Mouse (Mus musculus) forebrain, embryonic 15.5 days (tissue): ENCODE measurements around the gene Id2. TPM values are rescaled to one million over a fixed set of nuclear protein-coding genes. Genes with fewer than 3 reads are reported as not detected.
A peak's percentile ranks its signal among the peaks of the same experiment; 100 is the strongest.

Source experiments
- ATAC-seq: fragments of 200-750 bp; cut with Nextera tagmentation; replicated peaks from 2 replicates; pipeline ENCODE4 v1.8.0; 2017; ENCODE audit warnings: mild to moderate bottlenecking, moderate TSS enrichment, moderate library complexity
- H3K27ac ChIP-seq: fragments of 300-500 bp; sonication (generic); replicated peaks from 2 replicates; pipeline ENCODE4 v1.5.1; 2015; ENCODE audit warnings: mild to moderate bottlenecking, inconsistent platforms
- H3K27me3 ChIP-seq: fragments of 300-500 bp; sonication (generic); 2 replicates; pipeline ENCODE4 v1.6.1; 2015; ENCODE audit warnings: inconsistent platforms
- H3K36me3 ChIP-seq: fragments of 300-500 bp; sonication (generic); 2 replicates; pipeline ENCODE4 v1.6.1; 2015; ENCODE audit warnings: mild to moderate bottlenecking, inconsistent platforms
- H3K4me1 ChIP-seq: fragments of 300-500 bp; sonication (generic); 2 replicates; pipeline ENCODE4 v1.6.1; 2015; ENCODE audit warnings: inconsistent platforms
- H3K4me2 ChIP-seq: fragments of 300-500 bp; sonication (generic); replicated peaks from 2 replicates; pipeline ENCODE4 v1.6.1; 2015; ENCODE audit warnings: mild to moderate bottlenecking, inconsistent platforms
- H3K4me3 ChIP-seq: fragments of 300-500 bp; sonication (generic); 2 replicates; pipeline ENCODE4 v1.5.1; 2015; ENCODE audit warnings: mild to moderate bottlenecking, inconsistent platforms
- H3K9ac ChIP-seq: fragments of 300-500 bp; sonication (generic); replicated peaks from 2 replicates; pipeline ENCODE4 v1.6.1; 2015; ENCODE audit warnings: mild to moderate bottlenecking, inconsistent platforms
- H3K9me3 ChIP-seq: fragments of 300-500 bp; sonication (generic); 2 replicates; pipeline ENCODE4 v1.6.1; 2016; ENCODE audit warnings: inconsistent platforms
- WGBS: fragments of 180-500 bp; shearing (Covaris S2); methylation state at CpG from one replicate; pipeline ENCODE4 v1.1.7; 2015; ENCODE audit warnings: mixed read lengths; 5-methylcytosine and 5-hydroxymethylcytosine counted together
- polyA plus RNA-seq: library from polyadenylated mRNA; unstranded; fragments of >200 nt; fragmentation: Nextera tagmentation; extraction: Ambion mirVana; gene quantifications from 2 replicates; pipeline ENCODE4 v1.2.1, GENCODE M21; 2015

Id2 gene
- polyA plus RNA-seq, 1 experiment from 2014 or later, result 581 TPM

DNA sequence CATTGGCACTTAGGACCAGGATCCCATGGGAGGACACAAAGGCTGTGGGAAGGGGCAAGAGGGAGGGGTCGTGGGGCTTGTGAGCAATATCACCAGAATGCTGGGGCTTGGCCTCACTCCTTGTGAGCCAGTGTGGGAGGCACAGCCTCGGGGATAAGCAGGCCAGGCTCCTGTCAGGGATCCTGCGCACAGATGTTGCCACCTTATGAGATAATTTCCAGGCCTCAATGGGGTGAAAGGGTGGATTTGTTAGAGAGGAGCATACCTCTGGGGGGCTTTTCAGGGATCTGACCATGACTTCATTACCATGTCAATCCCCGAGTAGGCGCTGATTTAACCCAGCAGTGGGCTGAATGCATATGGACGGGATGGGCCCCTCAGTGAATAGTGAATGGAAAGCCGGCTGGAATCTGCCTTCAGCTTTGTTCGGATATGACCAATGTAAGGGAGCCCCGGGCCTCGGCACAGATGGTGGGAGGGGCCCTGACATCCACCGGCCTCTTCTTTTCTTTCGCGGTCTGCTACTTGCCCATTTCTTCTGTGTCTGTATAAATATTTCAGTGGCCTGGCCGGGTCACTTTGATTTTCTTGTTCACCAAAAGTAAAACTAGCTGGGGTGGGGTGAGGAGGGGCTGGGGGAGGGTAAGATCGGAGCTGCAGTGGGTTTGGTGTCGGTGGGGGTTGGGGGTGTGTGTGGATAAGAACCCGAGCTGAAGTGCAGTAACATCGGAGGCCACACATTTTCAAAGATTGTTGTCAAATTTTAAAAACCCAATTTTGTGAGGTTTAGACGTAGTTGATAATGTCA lies 27.7 kb upstream of the Id2 start:
- Histone ChIP-seq H3K27ac (peak overlapping the region; percentile 46), H3K9ac (no peak overlapping the region), H3K9me3 (no peaks in the 10 kb centered on the region), H3K4me3 (no peak overlapping the region), H3K27me3 (no peaks in the 10 kb centered on the region), H3K36me3 (no peaks in the 10 kb centered on the region), H3K4me2 (no peak overlapping the region), H3K4me1 (peaks cover 16% of the 10 kb centered on the region)
- WGBS, result 4% methylated on average over 19 of the region's 19 CpGs
- peak; percentile 91 for ATAC-seq

DNA sequence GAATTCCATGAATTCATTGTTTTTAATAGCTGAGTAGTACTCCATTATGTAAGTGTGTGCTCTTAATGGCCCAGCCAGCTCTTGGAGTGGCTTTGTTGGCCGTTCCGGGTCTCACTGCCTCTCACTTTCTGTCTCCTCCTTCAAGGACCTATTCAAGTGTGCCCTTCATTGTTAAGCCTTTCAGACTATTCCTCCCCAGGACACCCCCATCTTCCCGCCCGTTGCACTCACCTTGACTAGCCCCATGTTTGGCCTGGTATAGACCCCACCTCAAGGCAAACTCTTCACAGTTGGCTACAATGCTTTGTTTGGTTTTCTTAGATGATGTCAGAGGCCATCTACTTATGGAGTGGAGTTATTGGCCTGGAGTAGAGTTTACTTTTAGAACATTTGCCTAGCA lies 23.8 kb upstream of the Id2 start:
- Histone ChIP-seq H3K27ac (no peak overlapping the region), H3K4me3 (no peak overlapping the region), H3K9ac (no peak overlapping the region), H3K4me2 (no peak overlapping the region), H3K9me3 (no peaks in the 10 kb centered on the region), H3K27me3 (no peaks in the 10 kb centered on the region), H3K4me1 (peaks cover 22% of the 10 kb centered on the region), H3K36me3 (no peaks in the 10 kb centered on the region)
- no peak for ATAC-seq
- WGBS, result 77% methylated on average over 4 of the region's 4 CpGs

DNA sequence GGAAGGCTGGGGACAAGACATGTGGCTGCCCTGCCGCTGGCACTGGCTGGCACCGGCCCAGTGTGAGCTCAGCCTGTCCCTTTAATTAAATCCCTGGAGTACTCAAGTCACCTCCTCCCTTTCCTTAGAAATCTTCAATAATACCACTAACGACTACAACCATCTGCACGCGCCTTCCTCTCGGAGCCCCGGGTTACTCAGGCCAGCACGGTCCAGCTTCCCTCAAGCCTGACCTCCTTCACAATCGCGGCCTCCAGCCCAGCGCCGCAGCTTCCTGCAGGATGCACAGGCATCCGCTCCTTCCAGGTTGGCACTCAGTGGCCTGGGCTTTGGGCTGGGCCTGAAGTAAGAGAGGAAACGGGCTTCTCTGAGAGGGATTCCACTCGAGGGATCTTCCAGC lies 22.3 kb upstream of the Id2 start:
- Histone ChIP-seq H3K4me2 (no peak overlapping the region), H3K9ac (no peak overlapping the region), H3K27me3 (no peaks in the 10 kb centered on the region), H3K4me3 (no peak overlapping the region), H3K9me3 (no peaks in the 10 kb centered on the region), H3K27ac (no peak overlapping the region; the same call in 1 of the 2 replicates), H3K4me1 (peaks cover 10% of the 10 kb centered on the region), H3K36me3 (no peaks in the 10 kb centered on the region)
- 19% methylated on average over 15 of the region's 15 CpGs for WGBS
- no peak for ATAC-seq

DNA sequence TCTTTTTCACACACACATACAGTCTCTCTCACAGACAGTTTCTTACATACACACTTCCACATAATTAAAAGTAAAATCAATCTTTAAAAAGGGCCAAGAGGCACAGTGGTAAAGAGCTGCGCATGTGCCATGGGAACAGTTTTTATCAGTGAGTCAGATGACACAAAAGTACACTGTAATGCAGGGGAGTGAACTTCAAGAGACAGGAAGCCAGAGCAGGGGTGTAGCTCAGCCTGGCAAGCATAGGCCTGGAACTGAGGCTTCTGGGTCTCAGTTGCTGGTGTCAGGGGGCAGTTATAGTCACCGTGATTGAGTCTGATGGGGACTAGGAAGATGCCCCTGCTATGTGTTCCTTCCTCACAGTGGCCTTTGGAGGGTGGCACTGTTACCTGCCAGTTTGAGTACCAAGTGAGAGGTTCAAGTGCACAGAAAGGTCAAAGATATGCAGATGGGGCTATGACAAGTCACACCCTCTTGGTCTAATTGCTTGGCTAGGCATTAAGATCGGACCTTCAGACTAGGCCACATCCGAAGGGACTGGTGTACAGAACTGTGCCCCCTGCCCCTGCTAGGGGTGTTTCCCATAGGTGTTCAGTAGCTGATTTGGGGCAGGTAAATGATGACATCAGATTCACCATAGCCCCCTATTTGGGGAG lies 21.0 kb upstream of the Id2 start:
- no peaks in the 10 kb centered on the region for H3K9me3 ChIP-seq
- H3K36me3 ChIP-seq, result no peaks in the 10 kb centered on the region
- no peak overlapping the region for H3K4me3 ChIP-seq
- H3K9ac ChIP-seq, result no peak overlapping the region
- 89% methylated on average over 4 of the region's 4 CpGs for WGBS
- H3K27me3 ChIP-seq, result no peaks in the 10 kb centered on the region
- peaks cover 7% of the 10 kb centered on the region for H3K4me1 ChIP-seq
- no peak overlapping the region for H3K4me2 ChIP-seq
- no peak overlapping the region for H3K27ac ChIP-seq
- no peak for ATAC-seq

DNA sequence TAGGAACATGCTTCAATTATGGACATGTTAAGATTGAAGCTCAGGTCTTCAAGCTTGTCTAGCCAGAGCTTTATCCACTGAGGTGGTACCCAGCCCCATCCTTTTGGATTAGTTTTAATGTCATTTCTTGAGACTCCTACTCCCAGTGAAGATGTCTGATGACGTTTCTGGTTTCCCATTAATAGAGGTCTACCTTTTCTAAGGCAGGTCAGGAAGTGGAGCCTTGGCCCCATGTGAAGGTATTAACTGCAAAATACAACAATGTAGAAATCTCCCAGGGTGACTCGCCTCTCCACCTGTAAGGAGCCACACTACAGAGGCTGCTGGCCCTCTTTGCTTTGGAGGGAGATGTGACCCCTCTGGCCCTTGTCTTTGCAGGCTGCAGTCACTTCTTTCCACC lies 19.2 kb upstream of the Id2 start:
- Histone ChIP-seq H3K4me1 (peaks cover 7% of the 10 kb centered on the region), H3K27me3 (no peaks in the 10 kb centered on the region), H3K9ac (no peak overlapping the region), H3K36me3 (no peaks in the 10 kb centered on the region), H3K27ac (no peak overlapping the region), H3K9me3 (no peaks in the 10 kb centered on the region), H3K4me2 (no peak overlapping the region), H3K4me3 (no peak overlapping the region)
- WGBS, result 93% methylated on average over 2 of the region's 2 CpGs
- ATAC-seq, result no peak

DNA sequence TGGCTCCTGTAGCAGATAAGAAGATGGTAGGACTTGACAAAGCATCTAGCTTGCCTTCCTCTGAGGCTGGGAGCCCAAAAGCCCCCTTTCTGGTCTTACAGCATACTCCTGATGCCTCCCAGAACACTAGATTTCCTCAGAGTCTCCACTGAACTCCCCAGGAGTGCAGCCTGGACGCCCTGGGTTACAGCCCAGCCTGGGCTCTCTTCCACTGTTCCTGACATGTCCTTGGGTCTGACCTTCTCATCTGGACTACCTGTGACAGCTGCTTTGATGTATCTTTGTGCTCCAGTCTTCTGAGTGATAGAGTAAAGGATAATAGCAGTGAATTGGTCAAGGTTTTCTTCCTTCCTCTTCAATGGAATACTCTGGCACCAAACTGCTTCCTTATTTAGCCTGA lies 17.5 kb upstream of the Id2 start:
- ATAC-seq, result no peak
- Histone ChIP-seq H3K27me3 (no peaks in the 10 kb centered on the region), H3K4me2 (no peak overlapping the region), H3K36me3 (no peaks in the 10 kb centered on the region), H3K4me3 (no peak overlapping the region), H3K9me3 (no peaks in the 10 kb centered on the region), H3K27ac (no peak overlapping the region), H3K4me1 (peaks cover 5% of the 10 kb centered on the region), H3K9ac (no peak overlapping the region)
- 81% methylated on average over 1 of the region's 1 CpGs for WGBS

DNA sequence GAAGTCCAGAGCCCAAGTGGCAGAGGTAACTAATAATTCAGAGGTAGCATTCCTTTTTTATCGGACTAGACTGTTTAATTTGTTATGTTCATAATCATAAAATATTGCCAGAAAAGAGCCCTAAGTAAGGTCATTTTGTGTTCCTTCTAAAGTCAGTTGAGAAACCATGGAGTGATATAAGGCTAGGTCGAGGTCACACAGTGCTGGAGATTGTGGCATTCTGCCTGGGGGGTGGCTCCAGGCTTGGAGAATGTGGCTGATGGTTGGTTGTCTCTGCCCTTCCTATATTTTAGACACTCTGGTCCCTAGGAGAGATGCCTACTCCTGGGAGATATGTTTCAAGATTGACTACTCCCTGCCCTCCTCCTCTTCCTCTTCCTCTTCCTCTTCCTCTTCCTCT lies 16.4 kb upstream of the Id2 start:
- H3K4me2 ChIP-seq, result no peak overlapping the region
- H3K4me3 ChIP-seq, result no peak overlapping the region
- H3K36me3 ChIP-seq, result no peaks in the 10 kb centered on the region
- ATAC-seq, result no peak
- WGBS, result 75% methylated on average over 2 of the region's 2 CpGs
- no peaks in the 10 kb centered on the region for H3K9me3 ChIP-seq
- no peaks in the 10 kb centered on the region for H3K4me1 ChIP-seq
- no peak overlapping the region for H3K9ac ChIP-seq
- H3K27me3 ChIP-seq, result no peaks in the 10 kb centered on the region
- no peak overlapping the region for H3K27ac ChIP-seq

DNA sequence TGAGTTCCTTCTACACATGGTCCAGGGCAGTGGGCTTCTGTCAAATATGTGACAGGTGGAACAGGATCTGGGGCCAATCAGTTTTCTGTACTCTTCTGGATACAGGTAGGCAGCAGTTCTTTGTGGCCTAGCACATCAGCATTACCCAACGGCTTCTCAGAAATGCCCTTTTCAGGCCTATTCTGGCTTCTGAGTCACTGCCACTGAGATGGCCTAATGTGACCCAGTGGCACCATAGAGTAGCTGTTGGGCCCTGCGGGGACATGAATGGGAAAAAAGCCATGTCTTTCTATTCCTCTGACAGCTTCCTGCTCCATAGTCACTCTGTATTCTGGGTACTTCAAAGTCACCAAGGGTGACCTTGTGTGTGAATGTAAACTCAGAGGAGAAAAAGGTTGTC lies 15.9 kb upstream of the Id2 start:
- WGBS, result 96% methylated on average over 2 of the region's 2 CpGs

DNA sequence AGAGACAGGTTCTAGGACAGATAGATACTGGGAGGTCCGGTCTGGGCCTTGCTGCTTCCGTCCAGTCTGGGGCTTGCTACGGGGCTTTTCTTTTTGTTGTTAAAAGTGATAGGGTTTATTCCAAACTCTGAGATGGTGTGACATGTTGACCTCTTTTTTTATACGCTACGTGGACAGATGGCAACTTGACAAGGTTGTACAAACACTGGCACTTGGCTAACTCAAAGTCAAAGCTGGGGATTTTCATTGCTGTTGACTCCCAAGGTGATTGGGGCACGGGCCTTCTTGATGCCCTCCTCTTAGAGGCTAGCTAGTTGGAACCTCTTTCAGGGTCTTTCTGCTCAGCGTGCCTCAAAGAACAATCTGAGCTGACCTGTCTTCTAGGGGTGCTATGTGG lies 13.7 kb upstream of the Id2 start:
- H3K9me3 ChIP-seq, result no peaks in the 10 kb centered on the region
- no peak for ATAC-seq
- 93% methylated on average over 7 of the region's 7 CpGs for WGBS
- no peak overlapping the region for H3K4me2 ChIP-seq
- H3K4me1 ChIP-seq, result no peaks in the 10 kb centered on the region
- H3K27me3 ChIP-seq, result no peaks in the 10 kb centered on the region
- no peak overlapping the region for H3K27ac ChIP-seq
- no peaks in the 10 kb centered on the region for H3K36me3 ChIP-seq
- H3K9ac ChIP-seq, result no peak overlapping the region
- H3K4me3 ChIP-seq, result no peak overlapping the region

More for the DNA sequence above, 15.9 kb upstream of the Id2 start:
- Histone ChIP-seq H3K9ac (no peak overlapping the region), H3K4me2 (no peak overlapping the region), H3K27me3 (no peaks in the 10 kb centered on the region), H3K36me3 (no peaks in the 10 kb centered on the region), H3K4me1 (no peaks in the 10 kb centered on the region), H3K4me3 (no peak overlapping the region), H3K9me3 (no peaks in the 10 kb centered on the region), H3K27ac (no peak overlapping the region)
- ATAC-seq, result no peak

DNA sequence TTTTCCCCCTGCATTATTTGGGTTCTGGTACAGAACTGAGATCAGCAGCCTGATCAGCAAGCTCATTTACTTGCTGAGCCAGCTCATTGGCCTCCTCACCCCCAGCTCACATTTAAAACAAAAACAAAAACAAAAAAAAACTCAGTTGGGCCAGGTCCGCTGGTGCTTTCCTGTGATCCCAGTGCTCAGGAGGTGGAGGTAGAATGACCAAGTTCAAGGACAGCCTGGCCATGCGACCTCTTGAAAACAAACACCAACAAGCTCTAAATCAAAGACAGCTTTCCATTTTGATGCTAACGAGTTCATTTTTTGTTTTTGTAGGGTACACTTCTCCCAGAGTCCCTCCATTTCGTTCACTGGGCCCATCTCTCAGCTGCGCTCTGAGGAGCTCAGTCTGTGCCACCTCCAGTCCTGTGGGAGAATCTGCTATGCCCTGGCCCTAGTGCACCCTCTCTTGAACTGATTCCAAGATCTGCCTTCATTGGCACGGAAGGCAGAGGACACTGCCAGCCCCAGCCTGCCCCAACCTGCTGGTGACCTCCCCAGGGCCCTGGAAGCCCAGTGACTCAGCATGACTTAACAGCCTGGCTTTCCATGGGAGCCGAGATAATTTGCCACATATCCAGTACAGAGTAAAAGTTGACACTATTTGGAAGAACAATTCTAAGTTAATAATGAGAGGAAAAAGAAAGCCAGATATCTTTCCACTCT lies 13.2 kb upstream of the Id2 start:
- H3K36me3 ChIP-seq, result no peaks in the 10 kb centered on the region
- H3K9me3 ChIP-seq, result no peaks in the 10 kb centered on the region
- no peak overlapping the region for H3K9ac ChIP-seq
- ATAC-seq, result no peak
- no peak overlapping the region for H3K27ac ChIP-seq
- H3K4me3 ChIP-seq, result no peak overlapping the region
- no peaks in the 10 kb centered on the region for H3K27me3 ChIP-seq
- no peak overlapping the region for H3K4me2 ChIP-seq
- WGBS, result 58% methylated on average over 7 of the region's 7 CpGs
- H3K4me1 ChIP-seq, result no peaks in the 10 kb centered on the region

DNA sequence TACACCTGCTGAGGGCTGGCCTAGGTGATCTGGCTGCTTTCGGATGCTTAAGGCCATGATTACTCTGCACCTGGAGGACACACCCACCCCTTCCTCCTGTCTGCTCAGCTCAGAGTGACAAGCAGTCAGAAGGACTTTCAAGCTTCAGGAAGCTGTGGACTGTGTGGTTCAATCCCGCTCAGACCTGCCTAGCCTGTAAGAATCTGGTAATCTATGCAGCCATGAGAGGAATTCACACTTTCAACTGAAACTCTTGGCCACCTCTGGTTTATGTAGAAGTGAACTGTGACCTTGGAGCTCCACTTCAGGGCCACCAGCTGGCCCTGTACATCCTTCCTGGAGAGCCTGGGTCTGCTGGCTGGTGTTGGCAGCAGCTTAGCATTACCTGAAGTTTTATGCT lies 11.9 kb upstream of the Id2 start:
- Histone ChIP-seq H3K27me3 (no peaks in the 10 kb centered on the region), H3K9ac (no peak overlapping the region), H3K4me1 (no peaks in the 10 kb centered on the region), H3K36me3 (no peaks in the 10 kb centered on the region), H3K9me3 (no peaks in the 10 kb centered on the region), H3K27ac (no peak overlapping the region), H3K4me2 (no peak overlapping the region), H3K4me3 (no peak overlapping the region)
- no peak for ATAC-seq
- WGBS, result 81% methylated on average over 2 of the region's 2 CpGs

DNA sequence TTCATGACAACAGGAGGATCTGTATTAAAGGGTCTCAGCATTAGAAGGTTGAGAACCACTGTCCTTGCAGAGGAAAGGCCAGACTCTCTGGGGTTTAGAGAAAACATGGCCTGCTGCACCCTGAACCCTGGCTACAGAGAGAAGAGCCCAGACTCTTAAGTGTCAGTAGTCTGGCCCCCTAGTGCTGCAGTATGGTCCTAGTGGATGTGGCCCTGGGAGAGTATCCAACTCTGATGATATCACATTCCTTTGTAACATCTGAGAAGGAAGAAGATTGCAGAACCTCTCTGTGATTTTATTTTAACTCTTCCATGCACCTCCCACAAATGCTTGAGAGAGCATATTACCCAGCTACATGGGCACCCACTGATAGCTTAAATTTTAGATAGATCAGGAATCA lies 7.6 kb upstream of the Id2 start:
- ATAC-seq, result no peak
- Histone ChIP-seq H3K36me3 (no peaks in the 10 kb centered on the region), H3K9me3 (no peaks in the 10 kb centered on the region), H3K4me1 (peaks cover 16% of the 10 kb centered on the region), H3K9ac (no peak overlapping the region), H3K4me2 (no peak overlapping the region), H3K27me3 (no peaks in the 10 kb centered on the region), H3K27ac (no peak overlapping the region), H3K4me3 (no peak overlapping the region)
